Mouse (Mus musculus) erythroblast, embryonic 14.5 days (primary cell): ENCODE measurements at regions not wholly inside any gene's neighbourhood (a gene's known extent, or its start where the extent isn't known, plus 50 kb on each side); places are given as distances from the start of the nearest gene placed in this dataset.

Source experiments
- H3K27me3 ChIP-seq: 2 replicates; pipeline ENCODE4 v1.6.1; 2012; ENCODE audit warnings: inconsistent platforms; ENCODE audit not compliant: control insufficient read depth
- H3K36me3 ChIP-seq: 2 replicates; pipeline ENCODE4 v1.6.1; 2012; ENCODE audit warnings: mild to moderate bottlenecking, inconsistent platforms; ENCODE audit not compliant: control insufficient read depth
- H3K4me1 ChIP-seq: 2 replicates; pipeline ENCODE4 v1.6.1; 2012; ENCODE audit warnings: inconsistent platforms; ENCODE audit not compliant: control insufficient read depth
- H3K4me3 ChIP-seq: replicated peaks from 2 replicates; pipeline ENCODE3; 2012; ENCODE audit warnings: moderate library complexity, mild to moderate bottlenecking, inconsistent platforms
- H3K9me3 ChIP-seq: 2 replicates; pipeline ENCODE4 v1.6.1; 2012; ENCODE audit warnings: low read length, inconsistent platforms, mixed read lengths; ENCODE audit not compliant: control insufficient read depth
- GATA1 ChIP-seq: IDR thresholded peaks from 2 replicates; pipeline ENCODE4 v1.6.1; 2012; ENCODE audit warnings: low read length, inconsistent platforms, mixed read lengths
- TAL1 ChIP-seq: IDR thresholded peaks from 3 replicates; pipeline ENCODE4 v1.6.1; 2012; ENCODE audit warnings: low read length, inconsistent platforms, mixed read lengths

DNA sequence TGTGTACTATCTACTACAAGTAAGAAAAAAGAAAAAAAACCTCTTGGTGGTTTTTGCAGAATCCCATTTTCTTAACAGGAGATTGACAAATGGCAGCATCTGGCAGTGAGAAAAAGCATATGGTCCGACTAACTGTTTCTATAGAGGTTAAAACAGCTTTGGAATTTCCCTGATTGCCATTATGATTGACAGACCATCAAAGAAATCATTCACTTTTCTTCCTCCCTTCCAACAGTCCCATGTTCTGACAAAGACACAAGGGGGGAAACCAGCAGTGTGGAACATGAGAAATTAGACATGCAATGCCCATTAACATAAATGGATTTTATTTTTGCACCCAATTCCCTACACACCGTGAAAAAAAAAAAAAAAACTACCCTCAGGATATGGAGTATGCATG is 297.9 kb upstream of the Tenm2 start:
- no peaks in the 10 kb centered on the region for H3K4me1 ChIP-seq
- H3K36me3 ChIP-seq: no peaks in the 10 kb centered on the region
- no peaks in the 10 kb centered on the region for H3K9me3 ChIP-seq
- H3K4me3 ChIP-seq: no peak overlapping the region
- no peaks in the 10 kb centered on the region for H3K27me3 ChIP-seq
- TF ChIP-seq GATA1: no peak
- TF ChIP-seq TAL1: no peak

DNA sequence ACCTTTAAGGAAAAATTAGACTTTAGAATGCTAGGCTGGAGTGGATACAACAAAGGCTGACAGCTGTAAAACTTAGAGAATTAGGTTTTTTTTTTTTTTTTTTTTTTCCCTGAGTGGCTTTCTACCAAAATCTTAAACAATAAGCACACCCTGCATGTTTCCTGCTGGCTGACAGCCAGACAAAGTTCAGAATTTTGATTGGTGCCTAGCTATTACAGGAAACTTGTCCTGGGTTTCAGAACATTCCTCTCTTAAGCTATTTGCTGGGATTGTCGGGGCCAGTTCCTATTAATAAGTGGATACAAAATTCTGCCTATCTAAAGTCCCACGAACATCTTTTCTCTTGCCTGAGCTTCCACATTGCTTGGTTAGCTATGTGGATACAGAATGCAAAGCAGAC is 296.7 kb upstream of the Tenm2 start:
- TF ChIP-seq TAL1 (no peak), GATA1 (no peak)
- H3K4me1 ChIP-seq: no peaks in the 10 kb centered on the region
- no peaks in the 10 kb centered on the region for H3K36me3 ChIP-seq
- no peaks in the 10 kb centered on the region for H3K27me3 ChIP-seq
- no peak overlapping the region for H3K4me3 ChIP-seq
- H3K9me3 ChIP-seq: no peaks in the 10 kb centered on the region

DNA sequence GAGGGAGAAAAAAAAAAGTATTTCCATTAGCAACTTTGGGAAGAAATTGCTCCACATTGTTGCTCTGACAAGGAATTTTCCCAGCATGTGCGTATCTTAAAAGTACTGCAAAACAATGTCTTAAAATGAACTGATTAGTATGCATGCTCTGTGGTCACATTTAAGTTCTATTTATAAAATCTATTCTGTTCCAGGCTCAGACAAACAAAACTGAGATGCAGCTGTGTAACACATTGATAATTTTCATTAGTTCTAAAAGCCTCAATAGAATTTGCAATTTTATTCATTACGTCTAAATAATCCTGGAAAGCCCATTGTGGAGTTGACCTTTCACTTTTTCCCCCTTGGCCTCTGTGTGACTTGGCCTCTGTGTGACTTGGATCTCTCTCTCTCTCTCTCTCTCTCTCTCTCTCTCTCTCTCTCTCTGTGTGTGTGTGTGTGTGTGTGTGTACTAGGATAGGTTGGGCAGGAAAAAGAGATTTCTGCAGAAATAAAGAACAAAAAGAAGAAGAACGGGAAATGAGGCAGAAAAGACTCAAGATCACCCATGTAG is 262.8 kb upstream of the Tenm2 start:
- H3K4me3 ChIP-seq: no peak overlapping the region
- H3K4me1 ChIP-seq: no peaks in the 10 kb centered on the region
- TF ChIP-seq TAL1 (no peak), GATA1 (no peak)
- H3K9me3 ChIP-seq: no peaks in the 10 kb centered on the region
- H3K27me3 ChIP-seq: no peaks in the 10 kb centered on the region
- no peaks in the 10 kb centered on the region for H3K36me3 ChIP-seq

DNA sequence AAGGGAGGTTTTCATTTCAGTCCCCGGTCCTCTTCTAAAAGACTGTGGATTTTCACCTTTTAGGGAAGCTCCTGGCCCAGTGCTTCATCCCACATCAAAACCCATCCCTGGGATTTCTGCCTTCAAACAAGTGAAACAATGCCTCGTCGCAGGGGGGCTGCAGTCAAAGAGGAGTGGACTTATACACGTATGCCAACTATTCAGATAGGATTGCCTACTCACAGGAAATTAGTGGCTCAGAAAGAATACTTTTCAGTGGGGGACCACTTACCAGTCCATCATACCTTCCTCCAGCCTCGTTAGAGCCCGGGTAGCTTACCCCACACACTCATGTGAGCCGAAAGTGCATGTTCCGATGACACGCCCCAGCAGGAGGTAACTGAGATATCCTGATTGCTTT is 262.1 kb upstream of the Tenm2 start:
- Histone ChIP-seq H3K9me3 (no peaks in the 10 kb centered on the region), H3K4me1 (no peaks in the 10 kb centered on the region), H3K27me3 (no peaks in the 10 kb centered on the region), H3K4me3 (no peak overlapping the region), H3K36me3 (no peaks in the 10 kb centered on the region)
- no peak for TF ChIP-seq TAL1
- no peak for TF ChIP-seq GATA1

DNA sequence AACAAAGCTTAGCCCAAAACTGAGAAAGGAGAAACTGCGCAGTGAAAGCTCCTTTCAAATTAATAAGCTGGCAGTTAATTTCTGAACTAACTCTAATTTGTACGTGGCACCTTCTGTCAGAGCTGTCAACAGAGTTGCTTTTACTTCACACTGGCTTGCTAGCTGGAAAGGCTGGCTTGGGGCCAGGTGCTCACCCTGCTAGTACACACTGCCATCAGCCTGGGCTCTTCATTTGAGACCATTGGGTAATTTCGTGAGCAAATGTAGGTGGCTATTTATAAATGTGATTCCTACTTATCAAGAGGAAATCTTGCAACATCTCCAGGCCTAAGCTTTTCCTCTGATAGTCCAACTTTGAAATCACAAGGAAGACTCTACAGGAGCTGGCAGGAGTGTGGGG is 244.5 kb upstream of the Tenm2 start:
- H3K36me3 ChIP-seq: no peaks in the 10 kb centered on the region
- no peaks in the 10 kb centered on the region for H3K27me3 ChIP-seq
- no peaks in the 10 kb centered on the region for H3K4me1 ChIP-seq
- no peak overlapping the region for H3K4me3 ChIP-seq
- TF ChIP-seq GATA1 (no peak), TAL1 (no peak)
- peaks cover 2% of the 10 kb centered on the region; the same call in 1 of the 2 replicates for H3K9me3 ChIP-seq

DNA sequence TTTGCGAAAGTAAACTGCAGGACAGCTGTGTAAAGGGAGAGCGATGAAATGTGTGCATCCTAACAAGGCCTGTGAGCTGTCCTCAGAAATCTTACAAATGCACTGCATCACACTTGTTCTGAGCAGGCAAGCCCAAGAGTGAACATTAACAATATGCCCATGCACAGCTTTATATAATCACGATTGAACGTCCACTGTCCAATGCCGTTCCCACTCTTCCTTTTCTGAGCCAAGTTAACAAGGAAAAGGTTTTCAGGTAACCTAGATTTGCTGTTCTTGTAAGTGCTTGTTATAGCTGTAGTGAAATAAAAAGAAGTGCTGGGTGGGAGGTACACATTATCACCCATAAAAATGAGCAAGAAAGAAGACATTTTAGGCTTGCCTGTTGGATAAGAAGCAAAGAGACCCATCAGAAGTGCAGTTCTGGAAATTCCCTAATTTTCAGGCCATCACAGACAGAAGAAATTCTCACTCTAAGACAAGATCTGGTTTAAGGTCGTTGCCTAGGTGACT is 243.3 kb upstream of the Tenm2 start:
- H3K9me3 ChIP-seq: peaks cover 2% of the 10 kb centered on the region; the same call in 1 of the 2 replicates
- H3K36me3 ChIP-seq: no peaks in the 10 kb centered on the region
- H3K4me1 ChIP-seq: no peaks in the 10 kb centered on the region
- TF ChIP-seq TAL1 (no peak), GATA1 (no peak)
- H3K27me3 ChIP-seq: no peaks in the 10 kb centered on the region
- H3K4me3 ChIP-seq: no peak overlapping the region

DNA sequence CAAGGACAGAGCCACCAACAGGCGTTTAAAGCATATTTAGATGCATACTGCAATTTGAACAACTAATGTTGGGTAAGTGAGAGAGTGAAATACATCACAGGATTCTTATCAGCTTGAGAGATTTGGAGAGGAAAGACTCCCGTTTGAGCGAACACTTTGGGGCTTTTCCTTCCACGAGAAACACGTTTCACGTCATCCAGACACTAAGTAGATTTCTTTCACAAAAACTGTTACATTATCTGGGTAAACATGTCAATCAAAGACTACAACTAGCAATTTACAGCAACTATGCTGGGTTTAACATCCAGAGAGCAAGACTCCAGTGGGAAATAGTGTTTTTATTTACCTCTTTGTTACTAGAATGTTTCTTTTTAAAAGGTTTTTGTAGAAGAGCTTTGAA is 238.3 kb upstream of the Tenm2 start:
- TF ChIP-seq TAL1 (no peak), GATA1 (no peak)
- H3K9me3 ChIP-seq: no peaks in the 10 kb centered on the region; the same call in 1 of the 2 replicates
- no peaks in the 10 kb centered on the region for H3K4me1 ChIP-seq
- H3K36me3 ChIP-seq: no peaks in the 10 kb centered on the region
- no peak overlapping the region for H3K4me3 ChIP-seq
- no peaks in the 10 kb centered on the region for H3K27me3 ChIP-seq

DNA sequence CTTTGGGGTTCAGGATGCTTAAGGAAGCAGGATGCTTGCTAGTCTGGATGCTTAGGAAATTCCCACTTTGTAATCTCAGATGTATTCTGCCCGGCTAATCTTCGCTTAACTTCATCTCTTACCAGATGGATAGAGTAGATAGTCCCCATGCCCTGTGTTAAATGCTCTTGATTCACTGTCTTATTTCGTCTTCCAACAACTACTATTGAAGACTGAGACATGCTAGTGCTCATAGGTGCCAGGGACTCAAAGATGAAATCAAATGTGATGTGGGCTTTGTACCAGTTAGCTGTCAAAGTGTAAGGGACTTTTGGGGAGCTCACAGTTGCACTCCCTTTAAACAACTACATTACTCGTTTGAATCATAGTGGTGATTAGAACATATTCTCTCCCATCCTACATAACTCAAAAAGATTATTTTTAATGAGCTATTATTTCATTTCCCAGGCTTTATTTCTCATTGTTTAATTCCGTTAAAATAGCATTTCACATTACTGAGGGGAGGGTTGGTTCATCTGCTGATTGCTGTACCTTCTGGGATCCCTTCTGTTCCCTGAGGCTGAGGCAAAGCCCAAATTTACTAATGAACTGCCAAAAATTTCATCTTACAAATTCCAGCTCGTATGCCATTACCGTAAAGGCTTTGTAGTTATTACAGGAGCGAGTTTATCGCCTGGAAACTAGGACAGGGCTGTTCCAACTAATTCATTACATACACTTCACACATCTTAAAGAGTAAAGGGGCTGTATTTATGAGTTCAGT is 228.1 kb upstream of the Tenm2 start:
- Histone ChIP-seq H3K4me1 (no peaks in the 10 kb centered on the region), H3K27me3 (no peaks in the 10 kb centered on the region), H3K9me3 (no peaks in the 10 kb centered on the region), H3K4me3 (no peak overlapping the region), H3K36me3 (no peaks in the 10 kb centered on the region)
- no peak for TF ChIP-seq GATA1
- no peak for TF ChIP-seq TAL1

DNA sequence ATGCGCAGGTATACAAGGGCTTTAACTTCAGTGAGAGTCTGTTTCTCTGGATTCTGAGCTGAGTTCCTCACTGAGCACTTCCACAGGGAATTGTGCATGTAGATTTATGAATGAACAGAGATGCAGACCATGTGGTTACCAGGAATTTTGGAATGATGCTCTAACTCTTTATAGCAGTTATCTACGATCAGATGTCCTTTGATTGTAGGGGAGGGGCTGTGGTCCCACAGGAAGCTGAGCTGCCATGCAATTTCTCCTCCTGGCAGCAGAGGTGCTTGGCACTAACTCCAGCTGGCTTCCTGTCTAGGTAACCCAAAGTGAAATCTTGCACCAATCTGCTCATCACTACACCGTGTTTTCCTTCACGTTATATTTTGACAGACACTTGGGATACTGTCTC is 226.6 kb upstream of the Tenm2 start:
- TF ChIP-seq GATA1 (no peak), TAL1 (no peak)
- Histone ChIP-seq H3K36me3 (no peaks in the 10 kb centered on the region), H3K27me3 (no peaks in the 10 kb centered on the region), H3K4me1 (no peaks in the 10 kb centered on the region), H3K9me3 (no peaks in the 10 kb centered on the region), H3K4me3 (no peak overlapping the region)

DNA sequence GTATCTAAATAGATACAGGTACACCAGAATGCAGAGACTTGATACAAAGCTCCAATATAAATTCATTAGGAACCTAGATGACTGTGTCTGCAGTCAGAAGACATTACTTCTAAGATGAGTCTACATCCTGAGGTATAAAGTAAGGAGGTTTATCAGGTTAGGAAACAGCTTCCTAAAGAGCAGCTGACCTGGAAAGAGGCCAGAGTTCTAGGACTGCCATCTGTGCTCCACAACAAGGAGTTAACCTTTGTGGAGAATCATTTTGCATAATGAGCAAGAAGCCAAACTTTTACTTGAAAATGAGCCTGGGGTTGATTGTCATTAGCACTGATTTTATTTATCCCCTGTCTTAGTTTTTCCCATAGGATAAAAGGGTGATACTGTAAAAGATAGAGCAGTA is 211.6 kb upstream of the Tenm2 start:
- Histone ChIP-seq H3K4me1 (no peaks in the 10 kb centered on the region), H3K9me3 (no peaks in the 10 kb centered on the region), H3K36me3 (no peaks in the 10 kb centered on the region), H3K4me3 (no peak overlapping the region), H3K27me3 (no peaks in the 10 kb centered on the region)
- TF ChIP-seq TAL1: no peak
- no peak for TF ChIP-seq GATA1
